Mouse (Mus musculus) thymus, postnatal 14 days (tissue): ENCODE measurements around the gene Hjurp.

Source experiments
- DNase-seq: peaks from one replicate; pipeline ENCODE4 v3.0.0; 2021

The Hjurp gene

GRCm38 (mm10) chr1:88219054-88219453 is 58.4 kb downstream of the Hjurp start:
- DNase-seq: no peak

DNA sequence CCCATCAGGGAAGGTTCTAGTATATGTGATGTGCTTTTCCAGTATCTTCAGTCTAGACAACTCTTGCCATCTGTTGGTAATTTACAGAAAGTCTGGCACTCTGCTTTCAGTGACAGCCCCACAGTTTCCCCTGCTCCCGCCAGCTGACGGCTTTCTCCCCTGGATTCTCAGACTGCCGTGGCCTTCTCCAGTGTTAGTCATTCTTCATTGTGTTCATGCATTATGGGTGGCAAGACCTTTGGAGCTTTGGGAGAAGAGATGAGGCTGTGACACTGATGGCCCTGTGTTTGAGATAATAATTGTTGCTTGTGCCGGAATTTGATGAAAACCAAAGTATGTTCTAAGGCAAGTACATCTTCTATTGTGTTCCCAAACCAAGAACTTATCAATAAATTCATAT is 58.8 kb downstream of the Hjurp start:
- no peak for DNase-seq

DNA sequence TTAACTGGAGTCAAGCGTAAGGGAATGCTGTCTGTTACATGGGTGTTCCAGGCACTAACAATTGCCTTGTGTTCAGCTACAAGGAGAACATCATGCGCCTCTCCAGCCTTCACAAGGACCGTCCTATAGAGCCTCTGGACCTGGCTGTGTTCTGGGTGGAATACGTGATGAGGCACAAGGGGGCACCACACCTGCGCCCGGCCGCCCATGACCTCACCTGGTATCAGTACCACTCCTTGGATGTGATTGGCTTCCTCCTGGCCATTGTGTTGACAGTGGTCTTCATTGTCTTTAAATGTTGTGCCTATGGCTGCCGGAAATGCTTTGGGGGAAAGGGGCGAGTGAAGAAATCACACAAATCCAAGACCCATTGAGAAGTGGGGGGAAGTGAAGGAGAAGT is 59.4 kb downstream of the Hjurp start:
- DNase-seq: peak; percentile 16

- DNase-seq: no peak
Measured at GRCm38 (mm10) chr1:88217576-88217975, 59.9 kb downstream of the Hjurp start.

GRCm38 (mm10) chr1:88217144-88217543 is 60.3 kb downstream of the Hjurp start:
- DNase-seq: peak; percentile 19

GRCm38 (mm10) chr1:88216551-88216950 is 60.9 kb downstream of the Hjurp start:
- no peak for DNase-seq

DNA sequence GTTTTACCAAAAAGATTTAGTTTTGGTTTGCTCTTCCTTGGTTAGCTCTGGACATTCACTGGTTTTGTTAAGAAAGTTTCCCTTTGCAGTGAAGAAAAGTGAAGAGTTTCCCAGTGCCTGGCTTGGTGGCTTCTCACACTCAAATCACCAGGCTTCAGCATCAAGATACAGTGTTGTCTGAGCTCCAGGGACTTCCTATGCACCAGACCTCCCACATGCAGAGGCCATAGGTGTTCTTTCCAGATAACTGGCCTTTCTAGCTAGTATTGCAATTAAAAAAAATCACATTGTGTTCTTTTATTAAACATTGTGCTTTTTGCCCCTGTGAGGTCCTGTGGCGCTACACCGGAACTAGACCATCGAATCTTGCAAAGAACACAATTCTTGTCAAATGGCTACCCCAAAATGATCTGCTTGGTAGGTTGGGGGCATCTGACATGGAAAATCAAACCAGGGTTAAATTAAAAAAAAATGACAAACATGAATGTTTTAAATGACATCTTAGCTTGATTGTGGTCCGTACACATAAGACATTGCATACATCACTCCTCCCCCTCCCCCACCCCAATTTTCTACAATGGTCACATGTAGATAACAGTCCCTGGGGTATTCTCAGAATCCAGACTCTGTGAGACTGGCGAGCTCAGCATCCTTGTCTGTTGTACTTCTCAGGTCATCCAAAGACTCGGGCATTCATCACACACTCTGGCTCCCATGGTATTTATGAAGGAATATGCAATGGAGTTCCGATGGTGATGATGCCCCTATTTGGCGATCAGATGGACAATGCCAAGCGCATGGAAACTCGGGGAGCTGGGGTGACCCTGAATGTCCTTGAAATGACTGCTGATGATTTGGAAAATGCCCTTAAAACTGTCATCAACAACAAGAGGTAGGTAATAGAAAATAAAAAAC is 61.7 kb downstream of the Hjurp start:
- no peak for DNase-seq

DNA sequence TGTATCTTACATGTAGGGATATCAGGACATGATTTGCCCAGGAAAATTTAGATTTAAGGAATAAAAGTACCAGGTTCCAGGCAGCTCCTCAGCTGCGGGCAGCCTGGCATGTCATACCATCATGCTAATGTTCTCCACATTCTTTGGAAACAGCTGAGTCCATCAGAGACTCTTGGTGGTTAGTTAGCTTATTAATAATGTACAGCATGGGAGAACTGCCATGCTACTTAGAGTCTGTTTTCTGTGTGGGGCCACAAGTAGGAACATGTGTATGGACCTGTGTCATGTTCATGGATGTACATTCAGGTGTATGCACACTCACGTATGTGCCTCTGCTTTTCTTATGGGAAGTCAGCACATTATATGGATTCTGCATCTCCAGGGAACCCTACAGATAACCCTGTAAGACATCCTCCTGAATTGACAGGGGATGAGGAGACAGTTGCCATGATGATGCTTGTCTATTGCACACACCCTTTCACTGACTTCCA is 62.9 kb downstream of the Hjurp start:
- no peak for DNase-seq

GRCm38 (mm10) chr1:88213766-88214461 is 63.5 kb downstream of the Hjurp start:
- DNase-seq: no peak

- DNase-seq: no peak
Measured at GRCm38 (mm10) chr1:88213061-88213460, 64.4 kb downstream of the Hjurp start.
